Mouse (Mus musculus) MEL (cell line): ENCODE measurements around the gene Dnaja1. TPM values are rescaled to one million over a fixed set of nuclear protein-coding genes. Genes with fewer than 3 reads are reported as not detected.

Experiments used
- DNase-seq: peaks from one replicate; pipeline ENCODE4 v3.0.0; 2011; ENCODE audit warnings: low read depth, low spot score
- H3K27ac ChIP-seq: 2 replicates; pipeline ENCODE4 v1.5.1; 2012; ENCODE audit warnings: low read depth, mild to moderate bottlenecking, control low read depth, low read length, moderate library complexity; ENCODE audit not compliant: control insufficient read depth
- H3K27me3 ChIP-seq, 2 experiments: fragments of 150-350 bp in 1 of 2; sonication (generic) in 1 of 2; 2 replicates each; pipeline ENCODE4 v1.6.1; 2012; ENCODE audit warnings: low read length in 2 of 2, mild to moderate bottlenecking in 2 of 2, improper control_type of control experiment in 1 of 2, moderate library complexity in 1 of 2; ENCODE audit not compliant: insufficient read depth in 2 of 2, control insufficient read depth in 1 of 2
- H3K36me3 ChIP-seq, 2 experiments: 2 replicates each; pipeline ENCODE4 v1.6.1; 2012 to 2014; ENCODE audit warnings: low read length in 2 of 2, improper control_type of control experiment in 1 of 2, inconsistent platforms in 1 of 2, mild to moderate bottlenecking in 1 of 2; ENCODE audit not compliant: insufficient read depth in 2 of 2, control insufficient read depth in 1 of 2
- H3K4me1 ChIP-seq, 2 experiments: fragments of 150-350 bp in 1 of 2; sonication (generic) in 1 of 2; 2 replicates each; pipeline ENCODE4 v1.6.1; 2012; ENCODE audit warnings: low read length in 2 of 2, improper control_type of control experiment in 1 of 2, mild to moderate bottlenecking in 1 of 2; ENCODE audit not compliant: insufficient read depth in 2 of 2, control insufficient read depth in 1 of 2
- H3K4me3 ChIP-seq, 2 experiments: fragments of 150-350 bp in 1 of 2; sonication (generic) in 1 of 2; 2 replicates each; pipeline ENCODE4 v1.5.1; 2012; ENCODE audit warnings: low read depth in 2 of 2, low read length in 2 of 2, mild to moderate bottlenecking in 2 of 2, moderate library complexity in 2 of 2, control low read depth in 1 of 2, improper control_type of control experiment in 1 of 2; ENCODE audit not compliant: control insufficient read depth in 1 of 2, insufficient read depth in 1 of 2
- H3K79me2 ChIP-seq: 2 replicates; pipeline ENCODE4 v1.6.1; 2012; ENCODE audit warnings: mild to moderate bottlenecking, low read length, moderate library complexity; ENCODE audit not compliant: control insufficient read depth, poor library complexity, insufficient read depth
- H3K9ac ChIP-seq: 2 replicates; pipeline ENCODE4 v1.6.1; 2012; ENCODE audit warnings: low read depth, mild to moderate bottlenecking, control low read depth, low read length, moderate library complexity; ENCODE audit not compliant: control insufficient read depth, poor library complexity, severe bottlenecking
- H3K9me3 ChIP-seq: fragments of 150-350 bp; sonication (generic); replicated peaks from 2 replicates; pipeline ENCODE4 v1.6.1; 2012; ENCODE audit warnings: mild to moderate bottlenecking, low read length, improper control_type of control experiment, moderate library complexity; ENCODE audit not compliant: insufficient read depth
- BHLHE40 ChIP-seq: IDR thresholded peaks from 2 replicates; pipeline ENCODE4 v1.6.1; 2012; ENCODE audit warnings: low read depth, mild to moderate bottlenecking, inconsistent platforms, low read length, improper control_type of control experiment, borderline replicate concordance
- CHD2 ChIP-seq: IDR thresholded peaks from 2 replicates; pipeline ENCODE4 v1.6.1; 2011; ENCODE audit warnings: low read length, improper control_type of control experiment
- CTCF ChIP-seq, 3 experiments: IDR thresholded peaks in 2 of 3; conservative IDR thresholded peaks in 1 of 3; 2 replicates each; pipeline ENCODE4 v1.5.1; 2011 to 2012; ENCODE audit warnings: low read length in 3 of 3, low read depth in 2 of 3, mild to moderate bottlenecking in 2 of 3, improper control_type of control experiment in 1 of 3, inconsistent platforms in 1 of 3, mixed read lengths in 1 of 3, moderate library complexity in 1 of 3; ENCODE audit not compliant: control insufficient read depth in 1 of 3, insufficient read depth in 1 of 3, poor library complexity in 1 of 3, severe bottlenecking in 1 of 3
- E2F4 ChIP-seq: IDR thresholded peaks from 2 replicates; pipeline ENCODE4 v1.6.1; 2011; ENCODE audit warnings: low read depth, low read length, improper control_type of control experiment, borderline replicate concordance
- ETS1 ChIP-seq: IDR thresholded peaks from 2 replicates; pipeline ENCODE4 v1.6.1; 2012; ENCODE audit warnings: low read depth, mild to moderate bottlenecking, inconsistent platforms, low read length, improper control_type of control experiment, moderate library complexity
- GABPA ChIP-seq: IDR thresholded peaks from 2 replicates; pipeline ENCODE4 v1.6.1; 2012; ENCODE audit warnings: low read depth, mild to moderate bottlenecking, inconsistent platforms, low read length, improper control_type of control experiment, moderate library complexity
- HCFC1 ChIP-seq: IDR thresholded peaks from 2 replicates; pipeline ENCODE4 v1.6.1; 2012; ENCODE audit warnings: low read depth, mild to moderate bottlenecking, inconsistent platforms, low read length, improper control_type of control experiment, moderate library complexity
- JUND ChIP-seq: IDR thresholded peaks from 2 replicates; pipeline ENCODE4 v1.6.1; 2011; ENCODE audit warnings: low read depth, mild to moderate bottlenecking, improper control_type of control experiment, low read length
- KAT2A ChIP-seq: conservative IDR thresholded peaks from 2 replicates; pipeline ENCODE4 v1.6.1; 2012; ENCODE audit warnings: low read depth, low read length, improper control_type of control experiment, inconsistent platforms
- MAFK ChIP-seq: IDR thresholded peaks from 2 replicates; pipeline ENCODE4 v1.6.1; 2011; ENCODE audit warnings: low read depth, mild to moderate bottlenecking, low read length, improper control_type of control experiment, borderline replicate concordance
- MAX ChIP-seq: IDR thresholded peaks from 2 replicates; pipeline ENCODE4 v1.6.1; 2011; ENCODE audit warnings: low read length, improper control_type of control experiment
- MAZ ChIP-seq: IDR thresholded peaks from 2 replicates; pipeline ENCODE4 v1.6.1; 2012; ENCODE audit warnings: low read depth, mild to moderate bottlenecking, inconsistent platforms, low read length, improper control_type of control experiment
- POLR2A ChIP-seq, 2 experiments: IDR thresholded peaks; 2 replicates each; pipeline ENCODE4 v1.6.1; 2011 to 2012; ENCODE audit warnings: low read length in 2 of 2, mild to moderate bottlenecking in 2 of 2, control low read depth in 1 of 2, improper control_type of control experiment in 1 of 2, low read depth in 1 of 2, moderate library complexity in 1 of 2; ENCODE audit not compliant: control insufficient read depth in 1 of 2, insufficient read depth in 1 of 2, poor library complexity in 1 of 2
- POLR2AphosphoS5 ChIP-seq: IDR thresholded peaks from 2 replicates; pipeline ENCODE4 v1.6.1; 2012; ENCODE audit warnings: low read depth, borderline replicate concordance, mild to moderate bottlenecking, inconsistent platforms, low read length, moderate library complexity, mixed read lengths
- RAD21 ChIP-seq: IDR thresholded peaks from 2 replicates; pipeline ENCODE4 v1.6.1; 2011; ENCODE audit warnings: mild to moderate bottlenecking, low read depth, low read length, improper control_type of control experiment
- RCOR1 ChIP-seq: IDR thresholded peaks from 2 replicates; pipeline ENCODE4 v1.6.1; 2012; ENCODE audit warnings: low read depth, mild to moderate bottlenecking, inconsistent platforms, low read length, improper control_type of control experiment
- SMC3 ChIP-seq: IDR thresholded peaks from 2 replicates; pipeline ENCODE4 v1.6.1; 2011; ENCODE audit warnings: low read depth, low read length, improper control_type of control experiment
- UBTF ChIP-seq: IDR thresholded peaks from 2 replicates; pipeline ENCODE4 v1.6.1; 2012; ENCODE audit warnings: low read depth, mild to moderate bottlenecking, inconsistent platforms, low read length, improper control_type of control experiment, moderate library complexity, borderline replicate concordance; ENCODE audit not compliant: insufficient read depth
- ZC3H11A ChIP-seq: IDR thresholded peaks from 2 replicates; pipeline ENCODE4 v1.6.1; 2012; ENCODE audit warnings: low read depth, mild to moderate bottlenecking, inconsistent platforms, low read length, improper control_type of control experiment
- ZNF384 ChIP-seq: IDR thresholded peaks from 2 replicates; pipeline ENCODE4 v1.6.1; 2012; ENCODE audit warnings: low read depth, mild to moderate bottlenecking, inconsistent platforms, low read length, improper control_type of control experiment
- polyA plus RNA-seq, 2 experiments: library from polyadenylated mRNA; stranded (reverse) in 1 of 2; unstranded in 1 of 2; fragments of >175 nt in 1 of 2; fragments of >200 nt in 1 of 2; gene quantifications; 2 replicates each; pipeline versions ENCODE4 v1.2.1 to v1.2.4; 2012; ENCODE audit warnings: low replicate concordance in 2 of 2, low read depth in 1 of 2; ENCODE audit not compliant: insufficient read length in 2 of 2, insufficient read depth in 1 of 2, missing spikeins in 1 of 2
- total RNA-seq: library from RNA; depleted of rRNA; stranded (reverse); fragments of 300-350 nt; gene quantifications from 2 replicates; pipeline ENCODE4 v1.2.3, GENCODE M21; 2012

Dnaja1 gene
- total and polyA plus RNA-seq, 3 experiments: 108 to 482 (median 355) TPM

DNA sequence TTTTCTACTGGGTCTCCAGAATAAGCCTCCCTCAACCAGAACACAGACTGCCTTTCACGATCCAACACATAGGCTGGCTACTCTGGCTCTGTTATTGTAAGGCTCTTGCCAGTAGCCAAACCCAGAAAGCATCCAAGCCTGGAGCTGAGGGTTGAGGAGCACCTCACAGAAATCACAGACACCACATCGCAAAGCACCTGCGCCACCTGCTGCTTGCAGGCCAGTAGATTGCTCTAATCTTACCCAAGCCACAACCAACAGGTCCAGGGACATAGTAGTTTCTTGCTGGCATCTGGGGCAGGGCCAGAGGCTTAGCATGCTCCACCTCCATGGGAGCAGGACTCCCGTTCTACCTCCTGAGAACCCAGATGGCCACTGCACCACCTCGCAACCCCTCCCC lies 44.8 kb upstream of the Dnaja1 start:
- no peaks in the 10 kb centered on the region for H3K9me3 ChIP-seq
- TF ChIP-seq CHD2: no peak
- TF ChIP-seq SMC3: peak; percentile 42; the same call in 1 of the 2 replicates
- TF ChIP-seq ZC3H11A: peak; percentile 26; the same call in 1 of the 2 replicates
- TF ChIP-seq RAD21: peak; percentile 44
- peak in 2 of 3 experiments; percentile 39 to 41; a peak in 4 of 6 replicates for TF ChIP-seq CTCF (IDR thresholded peaks at IDR 0.05 in 2 of 3, conservative IDR thresholded peaks at IDR 0.05 in 1 of 3; ENCODE audit: control insufficient read depth in 1 of 3, insufficient read depth in 1 of 3, low read depth in 2 of 3, low read length in 3 of 3, poor library complexity in 1 of 3, severe bottlenecking in 1 of 3)
- TF ChIP-seq, all 39 proteins: peak for 4
- no peaks in the 10 kb centered on the region for H3K79me2 ChIP-seq
- H3K27ac ChIP-seq: no peak overlapping the region
- no peak overlapping the region for H3K4me3 ChIP-seq
- H3K4me1 ChIP-seq: no peaks in the 10 kb centered on the region
- no peak for DNase-seq
- H3K36me3 ChIP-seq: no peaks in the 10 kb centered on the region
- no peak overlapping the region for H3K9ac ChIP-seq
- H3K27me3 ChIP-seq: no peaks in the 10 kb centered on the region

DNA sequence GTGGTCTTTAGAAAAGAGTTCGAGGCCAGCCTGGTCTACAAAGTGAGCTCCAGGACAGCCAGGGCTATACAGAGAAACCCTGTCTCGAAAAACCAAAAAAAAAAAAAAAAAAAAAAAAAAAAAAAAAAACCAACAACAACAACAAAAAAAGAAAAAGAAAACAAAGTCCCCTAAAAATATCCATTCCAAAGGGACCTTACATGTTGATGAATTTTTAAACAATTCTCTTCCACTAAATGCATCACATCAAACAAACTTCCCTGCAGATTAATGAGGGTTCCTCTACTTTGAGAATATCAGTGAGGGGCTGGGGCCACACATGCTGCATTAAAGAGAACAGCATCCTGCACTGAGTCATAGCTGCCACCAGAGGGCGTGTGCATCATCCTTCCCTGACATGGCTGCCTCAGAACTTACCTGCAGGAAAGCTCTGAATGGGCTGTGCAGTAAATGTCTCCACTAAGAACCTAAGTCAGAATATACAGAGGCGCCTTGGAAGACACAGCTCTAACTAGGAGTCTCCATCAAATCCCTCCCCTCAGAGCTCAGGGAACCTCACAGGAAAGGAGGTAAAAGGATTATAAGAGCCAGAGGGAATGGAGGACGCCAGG lies 41.6 kb upstream of the Dnaja1 start:
- H3K4me1 ChIP-seq: no peaks in the 10 kb centered on the region
- no peaks in the 10 kb centered on the region for H3K27me3 ChIP-seq
- H3K9ac ChIP-seq: no peak overlapping the region
- no peak overlapping the region for H3K27ac ChIP-seq
- H3K4me3 ChIP-seq: no peak overlapping the region
- TF ChIP-seq CTCF (IDR thresholded peaks at IDR 0.05 in 2 of 3, conservative IDR thresholded peaks at IDR 0.05 in 1 of 3; ENCODE audit: control insufficient read depth in 1 of 3, insufficient read depth in 1 of 3, low read depth in 2 of 3, low read length in 3 of 3, poor library complexity in 1 of 3, severe bottlenecking in 1 of 3) (peak; percentile 91), HCFC1 (no peak), E2F4 (no peak), POLR2AphosphoS5 (no peak), RAD21 (peak; percentile 43), KAT2A (no peak), MAZ (no peak), POLR2A (IDR thresholded peaks at IDR 0.05; ENCODE audit: control insufficient read depth in 1 of 2, insufficient read depth in 1 of 2, low read depth in 1 of 2, low read length in 2 of 2, poor library complexity in 1 of 2) (no peak), ETS1 (no peak), RCOR1 (no peak), BHLHE40 (no peak), ZC3H11A (peak; percentile 39; the same call in 1 of the 2 replicates), MAX (no peak), MAFK (no peak), JUND (no peak), SMC3 (peak; percentile 80), ZNF384 (peak; percentile 87), GABPA (no peak), UBTF (no peak)
- no peaks in the 10 kb centered on the region for H3K79me2 ChIP-seq
- no peaks in the 10 kb centered on the region for H3K9me3 ChIP-seq
- DNase-seq: peak; percentile 84
- no peaks in the 10 kb centered on the region for H3K36me3 ChIP-seq
